Mouse (Mus musculus) kidney, postnatal 14 days (tissue): ENCODE measurements around the gene Gm20683.

Experiments used
- DNase-seq: peaks from one replicate; pipeline ENCODE4 v3.0.0; 2022; ENCODE audit warnings: mixed read lengths

Gene Gm20683

DNA sequence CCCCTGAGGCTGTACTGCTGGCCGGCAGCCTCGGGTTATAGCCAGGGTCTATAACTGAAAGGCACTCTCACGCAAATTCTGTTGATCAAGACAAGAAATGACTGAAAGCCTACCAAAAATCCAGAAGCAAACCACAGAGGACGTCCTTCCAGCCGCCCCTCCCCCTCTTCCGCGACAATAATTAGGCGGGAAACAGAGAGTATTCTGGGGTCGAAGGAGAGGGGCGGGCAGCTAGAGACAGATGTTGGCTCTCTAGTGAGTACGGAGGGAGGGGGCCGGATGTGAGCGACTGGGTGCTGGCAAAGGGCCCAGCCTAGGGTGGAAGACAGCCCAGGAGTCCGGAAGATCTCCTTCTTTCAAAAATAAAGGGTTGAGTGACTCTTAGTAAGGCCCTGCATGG is 48.9 kb downstream of the Gm20683 start, which contains the start of gene Fam173a:
Fam173a (minus strand) TSS at position 287 of the 400 bp plus-strand sequence.
- peak; percentile 92 for DNase-seq

DNA sequence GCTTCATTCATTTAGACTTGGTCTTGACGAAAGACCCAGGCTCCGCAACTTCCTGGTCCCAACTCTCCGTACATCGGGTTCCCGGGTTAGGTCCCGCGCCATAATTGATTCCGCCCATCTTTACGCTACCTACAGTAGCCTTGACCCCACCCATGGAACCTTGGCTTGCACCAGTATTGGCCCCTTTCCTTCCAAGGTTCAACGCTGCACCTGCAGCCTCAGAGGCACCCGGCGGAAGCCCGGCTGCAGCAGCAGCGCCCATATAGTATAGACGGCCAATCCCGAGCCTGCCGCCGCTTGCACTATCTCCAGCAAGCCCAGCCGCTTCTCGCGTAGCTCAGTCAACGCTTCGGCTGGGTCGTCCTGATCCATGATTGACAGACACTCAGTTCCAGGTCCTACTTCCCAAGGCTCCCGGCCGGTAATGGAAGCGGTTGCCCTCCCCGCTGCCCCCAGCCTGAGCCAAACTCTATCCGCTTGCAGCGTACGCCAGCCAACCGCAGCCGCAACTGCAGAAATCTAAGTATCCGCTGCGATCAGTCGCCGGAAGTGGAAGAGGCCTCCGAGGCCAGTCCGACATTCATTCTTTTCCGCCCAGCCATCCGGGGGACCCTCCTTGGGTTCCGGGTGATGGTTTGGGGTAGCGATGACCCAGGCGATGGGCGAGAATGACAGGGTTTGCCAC is 49.6 kb downstream of the Gm20683 start:
- peak; percentile 88 for DNase-seq

DNA sequence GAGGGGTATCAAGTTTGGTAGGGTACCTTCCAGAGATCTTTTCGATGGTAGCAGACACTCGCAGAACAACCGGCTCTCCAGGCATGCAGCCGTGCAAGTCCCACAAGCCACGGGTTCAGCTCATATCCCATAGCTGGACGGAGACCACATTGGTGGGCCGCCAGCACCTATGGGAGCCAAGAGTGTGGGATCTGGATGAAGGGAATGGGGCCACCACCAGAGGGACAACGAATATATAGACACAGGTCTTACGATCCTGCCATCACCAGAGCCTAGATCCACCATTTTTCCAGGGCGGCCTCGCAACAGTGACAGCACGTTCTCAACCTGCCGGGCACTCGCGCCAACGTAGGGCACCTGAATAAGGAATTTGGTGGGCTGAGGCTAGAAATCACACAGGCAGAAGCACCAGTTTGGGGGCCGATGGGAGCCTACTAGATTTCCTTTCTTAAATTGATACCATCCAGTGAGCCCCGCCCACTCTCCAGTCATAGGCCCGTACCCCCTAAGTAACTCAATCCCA is 50.2 kb downstream of the Gm20683 start:
- DNase-seq = no peak

DNA sequence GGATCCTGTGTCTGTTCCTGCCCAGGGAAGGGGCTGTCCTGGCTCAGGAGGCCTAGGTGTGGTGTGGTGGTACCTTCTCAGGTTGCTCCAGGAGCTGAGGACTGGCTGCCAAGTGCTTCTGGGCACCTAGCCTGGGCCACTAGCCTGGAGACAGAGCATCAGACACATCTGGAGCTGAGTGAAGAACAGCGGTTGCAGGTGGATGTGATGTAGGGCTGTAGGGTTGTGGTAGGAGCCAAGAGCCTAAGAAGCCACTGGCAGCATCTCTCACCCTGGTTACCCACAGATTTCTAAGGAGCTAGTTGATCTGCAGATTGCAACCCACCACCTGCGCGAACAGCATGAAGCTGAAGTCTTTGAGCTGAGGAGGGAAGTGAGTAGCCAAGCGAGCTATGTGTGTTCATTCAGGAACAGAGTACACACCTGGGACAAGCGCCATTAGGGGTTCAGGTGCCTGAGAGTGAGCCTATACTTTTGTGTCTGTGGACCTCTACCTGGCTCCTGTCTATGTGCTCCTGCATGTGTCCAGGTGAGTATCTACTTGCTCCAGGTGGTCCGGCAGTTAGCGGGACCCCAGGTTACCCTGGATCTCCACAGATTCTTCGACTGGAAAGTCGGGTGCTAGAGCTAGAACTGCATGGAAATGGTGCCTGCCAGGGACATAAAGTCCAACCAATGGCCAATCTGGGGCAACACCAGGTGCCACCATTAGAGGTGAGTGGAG is 54.6 kb downstream of the Gm20683 start:
- DNase-seq = no peak

DNA sequence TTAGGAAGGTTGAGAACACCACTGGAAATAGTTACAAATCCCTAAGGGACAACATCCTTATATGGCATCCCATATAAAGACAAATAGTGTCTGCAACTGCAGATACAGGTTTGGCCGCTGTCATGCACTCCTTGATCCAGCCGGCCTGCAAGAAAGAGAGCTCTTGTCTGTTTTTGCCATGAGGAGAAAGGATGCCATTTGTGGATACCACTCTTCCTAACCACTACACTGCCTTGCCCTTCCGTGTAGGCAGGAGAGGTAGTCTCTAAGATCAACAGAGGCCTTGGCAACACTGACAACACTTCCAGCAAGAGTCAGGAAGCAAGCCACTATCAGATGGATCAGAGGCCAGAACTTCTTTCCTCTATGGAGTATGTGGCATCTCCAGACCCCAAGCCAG is 55.3 kb downstream of the Gm20683 start, which contains the start of gene Ccdc78:
Ccdc78 (plus strand) TSS at position 301 of the 400 bp plus-strand sequence.
- no peak for DNase-seq

DNA sequence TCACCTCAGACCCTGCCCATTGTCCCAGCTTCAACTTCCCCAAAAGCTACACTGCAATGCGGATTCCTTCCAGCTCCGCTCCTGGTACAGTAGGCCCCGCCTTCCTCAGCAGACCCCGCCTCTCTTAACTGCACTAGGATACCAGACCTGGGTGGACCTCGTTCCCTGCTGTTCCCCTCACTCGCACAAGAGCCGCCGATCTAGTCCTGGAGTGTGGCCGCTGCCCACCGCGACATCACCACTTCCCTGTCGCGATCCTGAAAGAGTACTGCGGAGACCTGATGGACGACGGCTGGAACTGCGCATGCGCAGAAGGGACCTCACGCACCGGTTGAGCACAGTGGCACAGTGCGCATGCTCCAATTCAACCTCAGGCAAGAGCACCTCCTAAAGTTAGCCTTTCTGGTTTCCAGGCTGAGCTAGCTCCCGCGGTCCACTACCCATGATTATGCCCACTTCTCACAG is 56.2 kb downstream of the Gm20683 start, which contains the start of gene Haghl:
Haghl (minus strand) TSS at position 393 of the 465 bp plus-strand sequence.
- DNase-seq = peak; percentile 98
